Mouse (Mus musculus): Measurements from ENCODE around the gene Greb1. TPM values are rescaled to one million over a fixed set of nuclear protein-coding genes. Genes with fewer than 3 reads are reported as not detected.

The Greb1 gene
- polyA plus RNA-seq, 1 experiment from 2014 or later = 4.3 TPM

DNA sequence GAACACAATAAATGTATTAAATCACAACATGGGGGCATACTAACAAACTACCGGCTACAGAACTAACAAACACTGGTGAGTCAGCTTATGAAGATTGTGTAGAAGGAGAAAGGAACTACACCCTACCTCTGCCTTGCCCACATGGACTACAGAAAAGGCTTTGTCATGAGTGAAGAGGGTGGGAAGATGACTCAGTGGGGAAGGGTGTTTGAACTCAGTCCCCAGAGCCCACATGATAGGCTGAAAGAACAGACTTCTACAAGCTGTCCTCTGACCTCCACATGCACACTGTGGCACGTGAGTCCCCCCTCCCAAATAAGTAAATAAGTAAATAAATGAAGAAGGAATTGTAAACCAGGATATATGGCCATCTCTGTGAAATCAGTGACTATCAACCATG, 21.5 kb downstream of the Greb1 start:
- Histone ChIP-seq H3K4me2 (no peak overlapping the region), H3K4me3 (replicated peaks) (no peak overlapping the region), H3K27ac (no peak overlapping the region), H3K36me3 (no peaks in the 10 kb centered on the region), H3K9ac (no peak overlapping the region), H3K4me1 (peaks cover 16% of the 10 kb centered on the region), H3K27me3 (no peaks in the 10 kb centered on the region), H3K9me3 (replicated peaks) (no peaks in the 10 kb centered on the region)
- ATAC-seq (replicated peaks; ENCODE audit: low FRiP score) = no peak
- 76% methylated on average over 2 of the region's 2 CpGs for WGBS

DNA sequence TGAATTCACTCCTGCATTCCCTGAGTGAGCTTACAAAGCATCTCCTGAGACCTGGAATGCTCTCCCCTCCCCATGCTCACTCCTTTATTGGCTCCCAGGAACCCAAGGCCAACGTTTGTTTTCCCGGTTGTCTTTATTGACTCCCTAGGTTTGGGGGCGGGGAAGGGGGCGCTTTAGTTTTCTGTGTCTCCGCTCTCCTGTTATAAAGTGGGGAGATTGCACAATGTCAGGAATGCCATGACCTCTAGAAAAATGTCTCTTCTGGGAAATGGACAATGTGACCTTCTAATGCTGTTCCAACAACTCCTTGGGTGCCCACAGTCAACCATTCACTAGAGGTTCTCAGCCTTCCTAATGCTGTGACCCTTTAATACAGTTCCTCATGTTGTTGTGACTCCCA, 22.2 kb downstream of the Greb1 start:
- Histone ChIP-seq H3K9ac (no peak overlapping the region), H3K4me3 (replicated peaks) (no peak overlapping the region), H3K4me1 (peaks cover 17% of the 10 kb centered on the region), H3K27me3 (no peaks in the 10 kb centered on the region), H3K4me2 (no peak overlapping the region), H3K36me3 (no peaks in the 10 kb centered on the region), H3K9me3 (replicated peaks) (no peaks in the 10 kb centered on the region), H3K27ac (no peak overlapping the region)
- no peak for ATAC-seq (replicated peaks; ENCODE audit: low FRiP score)
- 58% methylated on average over 5 of the region's 5 CpGs for WGBS

DNA sequence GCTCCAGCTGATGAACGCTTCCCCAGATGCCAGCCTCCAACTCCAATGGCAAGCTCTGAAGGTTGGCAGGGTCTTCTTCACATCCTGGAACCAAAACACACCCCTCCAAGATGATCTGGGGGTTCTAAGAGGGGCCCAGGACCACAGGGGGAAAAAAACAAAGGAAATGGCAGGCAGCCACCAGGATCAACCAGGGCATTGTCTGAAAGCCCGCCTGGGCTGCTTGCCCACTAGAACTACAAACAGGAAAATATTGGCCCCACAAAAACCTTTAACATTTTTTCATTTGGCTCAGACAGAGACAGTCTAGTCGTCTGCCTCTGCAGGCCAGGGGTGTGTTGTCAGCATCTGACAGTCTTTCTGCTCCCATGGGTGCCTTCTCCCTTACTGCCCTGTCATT, 25.3 kb downstream of the Greb1 start:
- no peak overlapping the region for H3K4me2 ChIP-seq
- WGBS = 71% methylated on average over 3 of the region's 3 CpGs
- H3K9me3 ChIP-seq (replicated peaks) = no peaks in the 10 kb centered on the region
- H3K4me1 ChIP-seq = peaks cover 20% of the 10 kb centered on the region; the same call in 1 of the 2 replicates
- ATAC-seq (replicated peaks; ENCODE audit: low FRiP score) = no peak
- no peak overlapping the region for H3K9ac ChIP-seq
- no peaks in the 10 kb centered on the region for H3K36me3 ChIP-seq
- H3K27me3 ChIP-seq = no peaks in the 10 kb centered on the region
- H3K27ac ChIP-seq = no peak overlapping the region
- H3K4me3 ChIP-seq (replicated peaks) = no peak overlapping the region

DNA sequence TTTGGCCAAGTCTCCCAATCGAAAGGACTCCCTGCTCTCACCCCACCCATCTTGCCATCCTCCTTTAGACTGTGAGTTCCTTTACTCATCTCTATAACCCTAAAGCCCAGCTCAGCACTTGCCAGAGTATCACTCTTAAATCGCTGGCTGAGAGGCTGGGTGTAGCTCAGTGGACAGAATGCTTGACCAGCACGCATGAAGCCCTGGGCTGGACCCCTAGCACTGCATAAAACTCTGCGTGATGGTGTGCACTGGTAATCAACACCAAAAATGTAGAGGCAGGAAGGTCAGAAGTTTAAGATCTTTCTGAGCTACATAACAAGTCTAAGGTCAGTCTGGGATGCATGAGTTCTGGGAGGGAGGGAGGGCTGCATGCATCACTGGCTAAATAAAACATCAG, 26.1 kb downstream of the Greb1 start:
- H3K9ac ChIP-seq = no peak overlapping the region
- peak overlapping the region; percentile 27; the same call in 1 of the 2 replicates for H3K27ac ChIP-seq
- H3K27me3 ChIP-seq = no peaks in the 10 kb centered on the region
- peaks cover 20% of the 10 kb centered on the region; the same call in 1 of the 2 replicates for H3K4me1 ChIP-seq
- H3K4me2 ChIP-seq = no peak overlapping the region
- H3K4me3 ChIP-seq (replicated peaks) = no peak overlapping the region
- H3K9me3 ChIP-seq (replicated peaks) = no peaks in the 10 kb centered on the region
- 47% methylated on average over 4 of the region's 4 CpGs for WGBS
- 0 out of 2 replicates have a peak, but pooled peaks have one; percentile 47 for ATAC-seq (replicated peaks; ENCODE audit: low FRiP score)
- no peaks in the 10 kb centered on the region for H3K36me3 ChIP-seq

DNA sequence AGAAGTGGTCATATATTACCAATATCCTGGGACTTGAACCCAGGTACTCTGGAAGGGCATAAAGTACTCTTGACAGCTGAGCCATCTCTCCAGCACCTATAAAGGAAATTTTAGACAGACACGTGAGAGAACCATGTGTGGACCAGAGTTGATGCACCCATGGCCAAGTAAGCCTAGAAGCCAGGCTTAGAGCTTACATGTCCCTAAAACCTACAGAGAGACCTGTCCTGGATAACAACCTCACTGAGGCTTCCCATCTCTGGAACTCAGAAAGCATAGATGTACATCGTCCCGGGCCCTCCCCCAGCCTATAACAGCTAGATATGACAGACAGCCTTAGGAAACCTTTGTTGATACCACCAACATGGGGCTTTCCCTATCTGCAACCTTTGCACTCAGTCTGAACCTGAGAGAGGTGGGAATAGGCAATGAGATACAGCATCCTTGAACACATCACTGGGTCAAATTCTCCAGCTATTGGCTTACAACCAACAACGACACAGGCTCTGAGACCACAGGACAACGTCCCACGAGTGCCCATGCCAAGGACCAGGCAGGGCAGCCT, 31.0 kb downstream of the Greb1 start:
- no peak overlapping the region for H3K9ac ChIP-seq
- ATAC-seq (replicated peaks; ENCODE audit: low FRiP score) = no peak
- H3K27me3 ChIP-seq = no peaks in the 10 kb centered on the region
- H3K9me3 ChIP-seq (replicated peaks) = no peaks in the 10 kb centered on the region
- no peak overlapping the region for H3K4me3 ChIP-seq (replicated peaks)
- H3K36me3 ChIP-seq = no peaks in the 10 kb centered on the region
- H3K4me2 ChIP-seq = no peak overlapping the region
- no peak overlapping the region for H3K27ac ChIP-seq
- WGBS = 85% methylated on average over 6 of the region's 6 CpGs
- H3K4me1 ChIP-seq = peaks cover 34% of the 10 kb centered on the region

DNA sequence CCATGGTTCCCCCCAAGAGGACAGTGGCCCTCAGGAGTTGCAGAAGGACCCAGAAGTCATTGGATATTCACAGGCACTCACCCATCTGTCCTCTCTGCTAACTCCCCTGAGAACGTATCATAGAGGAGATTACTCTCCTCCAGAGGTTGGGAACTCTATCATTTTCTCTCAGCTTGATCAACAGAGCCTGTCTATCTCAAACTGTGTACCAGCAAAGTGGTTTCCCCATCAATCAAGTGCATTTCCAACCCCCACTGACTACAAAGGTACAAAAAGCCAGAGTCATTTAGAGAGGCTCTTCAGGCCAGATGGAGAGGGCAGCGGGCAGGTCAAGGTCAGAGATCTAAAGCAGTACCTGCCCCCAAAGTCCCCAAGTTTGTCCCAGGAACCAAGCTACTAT, 32.0 kb downstream of the Greb1 start:
- Histone ChIP-seq H3K4me2 (no peak overlapping the region), H3K27me3 (no peaks in the 10 kb centered on the region), H3K9ac (no peak overlapping the region), H3K27ac (no peak overlapping the region), H3K4me1 (peaks cover 33% of the 10 kb centered on the region), H3K4me3 (replicated peaks) (no peak overlapping the region), H3K36me3 (no peaks in the 10 kb centered on the region), H3K9me3 (replicated peaks) (no peaks in the 10 kb centered on the region)
- 48% methylated on average over 2 of the region's 2 CpGs for WGBS
- no peak for ATAC-seq (replicated peaks; ENCODE audit: low FRiP score)

DNA sequence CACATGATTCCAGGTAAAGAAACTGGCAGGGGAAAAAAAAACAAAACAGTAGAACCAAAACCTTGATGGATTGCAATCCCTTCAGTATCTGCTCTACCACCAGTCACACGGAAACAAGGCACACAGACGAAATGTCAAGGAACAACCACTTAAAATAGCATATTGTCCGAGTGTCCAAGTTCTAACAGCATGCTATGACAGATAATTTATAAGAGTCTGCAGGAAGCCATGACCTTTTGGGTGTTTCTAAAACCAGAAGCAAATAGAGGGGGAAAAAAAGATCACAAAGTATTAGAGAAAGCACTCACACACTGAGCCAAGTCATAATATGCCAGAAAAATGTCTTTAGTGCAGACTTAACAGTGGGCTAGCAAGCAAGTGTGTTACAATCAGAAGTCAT, 32.4 kb downstream of the Greb1 start:
- H3K27me3 ChIP-seq = no peaks in the 10 kb centered on the region
- H3K4me1 ChIP-seq = peaks cover 33% of the 10 kb centered on the region
- WGBS = 17% methylated on average over 3 of the region's 3 CpGs
- H3K9ac ChIP-seq = no peak overlapping the region
- no peaks in the 10 kb centered on the region for H3K9me3 ChIP-seq (replicated peaks)
- no peak overlapping the region for H3K27ac ChIP-seq
- H3K4me3 ChIP-seq (replicated peaks) = no peak overlapping the region
- H3K4me2 ChIP-seq = no peak overlapping the region
- no peak for ATAC-seq (replicated peaks; ENCODE audit: low FRiP score)
- no peaks in the 10 kb centered on the region for H3K36me3 ChIP-seq

DNA sequence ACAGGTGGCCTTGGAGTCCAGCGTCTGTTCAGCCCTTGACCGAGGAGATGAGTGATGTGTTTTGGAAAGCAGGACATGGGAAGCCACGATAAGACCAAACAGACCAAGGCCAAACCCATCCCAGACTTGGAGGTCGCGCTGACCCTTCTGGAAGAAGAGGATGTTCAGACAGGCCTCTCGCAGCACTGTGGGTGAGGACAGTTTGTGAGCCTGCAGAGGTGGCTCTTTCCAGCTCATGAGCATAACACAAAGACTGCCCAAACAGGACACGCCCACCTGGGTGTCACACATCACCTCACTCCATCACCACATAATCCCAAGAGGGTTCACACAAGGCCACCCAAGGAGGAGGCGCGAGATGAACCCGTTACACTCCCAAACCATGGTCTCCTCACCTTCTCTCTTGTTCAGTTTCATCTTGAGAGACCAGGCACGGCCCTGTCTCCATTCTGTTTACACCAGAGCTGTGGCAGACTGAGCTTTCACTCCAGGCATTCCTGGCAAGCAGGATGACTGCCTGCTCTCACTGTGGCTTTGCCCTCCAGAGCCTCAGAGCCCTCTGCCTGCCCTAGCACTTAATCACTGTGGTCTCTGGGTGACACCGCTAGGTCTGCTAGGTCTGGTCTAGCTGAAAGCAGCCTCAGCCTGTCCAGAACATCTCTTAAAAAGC, 35.8 kb downstream of the Greb1 start:
- ATAC-seq (replicated peaks; ENCODE audit: low FRiP score) = peak; percentile 67
- Histone ChIP-seq H3K9me3 (replicated peaks) (no peaks in the 10 kb centered on the region), H3K27ac (no peak overlapping the region; the same call in 1 of the 2 replicates), H3K4me1 (peaks cover 21% of the 10 kb centered on the region), H3K4me3 (replicated peaks) (no peak overlapping the region), H3K9ac (no peak overlapping the region), H3K27me3 (no peaks in the 10 kb centered on the region), H3K4me2 (no peak overlapping the region), H3K36me3 (no peaks in the 10 kb centered on the region)
- WGBS = 71% methylated on average over 12 of the region's 12 CpGs

DNA sequence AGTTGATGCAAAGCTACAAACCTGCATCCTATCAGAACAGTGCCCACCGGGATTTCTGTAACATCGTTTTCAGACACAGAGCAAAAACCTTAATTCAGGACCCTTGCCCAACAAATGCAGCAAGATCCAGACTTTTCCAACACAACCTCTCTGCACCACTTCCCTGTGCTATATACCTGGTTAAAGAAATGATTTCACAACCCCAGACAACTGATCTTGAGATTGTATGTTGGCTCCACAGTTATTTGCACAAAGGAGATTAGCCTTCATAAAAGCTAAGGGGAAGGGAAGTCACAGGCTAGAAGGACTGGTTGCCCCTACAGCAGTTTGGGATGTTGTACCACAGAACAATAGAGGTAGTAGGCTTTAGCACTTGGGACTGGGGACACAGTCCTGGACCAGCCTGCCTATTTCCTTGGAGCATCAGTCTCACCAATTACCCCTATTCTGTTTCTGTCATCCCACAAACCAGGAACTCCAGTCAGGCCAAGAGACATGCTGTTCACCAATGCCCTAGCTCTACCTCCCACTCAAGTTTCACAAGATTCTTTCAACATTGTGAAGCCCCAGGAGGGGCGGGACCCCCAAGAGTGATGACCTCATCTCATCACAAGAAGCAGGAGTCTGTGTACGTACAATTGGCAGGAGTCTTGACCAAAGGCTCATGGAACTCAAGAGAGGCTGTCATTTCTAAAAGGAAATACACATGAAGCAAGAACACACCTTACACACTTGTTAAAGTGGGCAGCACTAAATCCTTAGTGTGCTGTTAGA, 36.9 kb downstream of the Greb1 start:
- H3K27me3 ChIP-seq = no peaks in the 10 kb centered on the region
- ATAC-seq (replicated peaks; ENCODE audit: low FRiP score) = no peak
- 83% methylated on average over 4 of the region's 4 CpGs for WGBS
- no peak overlapping the region for H3K4me2 ChIP-seq
- H3K4me3 ChIP-seq (replicated peaks) = no peak overlapping the region
- no peak overlapping the region for H3K27ac ChIP-seq
- H3K36me3 ChIP-seq = no peaks in the 10 kb centered on the region
- no peak overlapping the region for H3K9ac ChIP-seq
- peaks cover 18% of the 10 kb centered on the region for H3K4me1 ChIP-seq
- H3K9me3 ChIP-seq (replicated peaks) = no peaks in the 10 kb centered on the region

DNA sequence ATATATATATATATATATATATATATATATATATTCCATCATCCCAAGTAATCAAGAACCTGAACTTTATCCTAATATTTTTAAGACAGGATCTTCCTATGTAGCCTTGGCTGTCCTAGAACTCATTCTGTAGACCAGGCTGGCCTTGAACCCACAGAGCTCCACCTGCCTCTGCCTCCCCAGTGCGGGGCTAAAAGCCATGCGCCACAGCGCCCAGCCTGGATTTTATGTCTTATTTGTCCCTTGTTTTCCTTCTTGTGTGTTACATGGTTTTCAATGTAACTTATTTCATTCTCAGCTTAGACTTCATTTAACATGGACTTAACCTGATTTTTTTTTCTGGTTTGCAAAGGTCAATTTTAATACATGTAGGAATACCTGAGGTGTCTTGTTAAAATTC, 39.2 kb downstream of the Greb1 start:
- WGBS = 96% methylated on average over 3 of the region's 3 CpGs
- Histone ChIP-seq H3K27ac (no peak overlapping the region), H3K27me3 (no peaks in the 10 kb centered on the region), H3K4me1 (peaks cover 9% of the 10 kb centered on the region), H3K36me3 (no peaks in the 10 kb centered on the region), H3K9me3 (replicated peaks) (no peaks in the 10 kb centered on the region), H3K4me3 (replicated peaks) (no peak overlapping the region), H3K9ac (no peak overlapping the region), H3K4me2 (no peak overlapping the region)
- ATAC-seq (replicated peaks; ENCODE audit: low FRiP score) = no peak

DNA sequence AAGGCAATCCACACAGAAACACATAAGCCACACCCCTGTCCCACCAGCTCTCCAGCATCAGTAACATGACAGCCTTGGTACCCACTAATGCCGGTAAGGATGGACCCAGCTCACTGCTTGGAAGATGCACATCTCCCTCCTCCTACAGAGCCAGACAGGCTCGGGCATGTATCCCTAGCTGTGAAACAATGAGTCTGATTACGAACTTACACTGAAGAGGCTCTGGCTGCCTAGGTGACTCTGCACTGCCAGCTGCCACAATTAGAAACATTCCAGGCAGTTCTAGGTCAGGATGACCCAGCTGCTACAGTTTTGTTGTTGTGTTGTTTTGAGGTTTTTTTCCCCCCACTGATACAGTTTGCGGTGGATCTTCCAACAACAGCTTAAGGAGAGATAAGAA, 40.4 kb downstream of the Greb1 start:
- Histone ChIP-seq H3K9me3 (replicated peaks) (no peaks in the 10 kb centered on the region), H3K4me2 (no peak overlapping the region), H3K36me3 (no peaks in the 10 kb centered on the region), H3K4me3 (replicated peaks) (no peak overlapping the region), H3K27me3 (no peaks in the 10 kb centered on the region), H3K4me1 (peaks cover 9% of the 10 kb centered on the region), H3K9ac (no peak overlapping the region), H3K27ac (no peak overlapping the region)
- ATAC-seq (replicated peaks; ENCODE audit: low FRiP score) = no peak
- 66% methylated on average over 4 of the region's 4 CpGs for WGBS

DNA sequence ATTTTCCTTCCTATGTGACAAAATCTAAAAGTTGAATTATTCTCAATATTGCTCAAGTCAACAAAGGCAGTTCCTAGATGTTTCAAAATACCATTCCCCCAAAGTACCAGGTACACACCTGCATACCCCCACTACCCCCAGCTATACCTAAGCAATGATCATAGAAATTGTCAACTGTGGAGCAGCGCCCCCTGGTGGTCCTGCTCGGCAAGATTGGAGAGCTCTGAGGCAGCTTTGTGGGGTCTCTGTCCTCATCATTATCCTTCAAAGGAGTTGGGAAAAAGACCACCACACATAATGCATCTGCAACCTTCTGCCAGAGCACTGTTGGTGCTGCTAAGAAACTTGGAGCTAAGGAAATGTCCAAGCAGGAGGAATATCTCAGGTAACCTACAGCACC, 46.4 kb downstream of the Greb1 start:
- no peak overlapping the region for H3K4me3 ChIP-seq (replicated peaks)
- H3K4me2 ChIP-seq = no peak overlapping the region
- ATAC-seq (replicated peaks; ENCODE audit: low FRiP score) = no peak
- H3K27ac ChIP-seq = no peak overlapping the region
- H3K27me3 ChIP-seq = 0 out of 2 replicates have a peak, but pooled peaks cover 5% of the 10 kb centered on the region
- H3K36me3 ChIP-seq = no peaks in the 10 kb centered on the region
- H3K9ac ChIP-seq = no peak overlapping the region
- no peaks in the 10 kb centered on the region for H3K9me3 ChIP-seq (replicated peaks)
- peaks cover 15% of the 10 kb centered on the region for H3K4me1 ChIP-seq
- 0% methylated on average over 2 of the region's 2 CpGs for WGBS

Data from kidney, embryonic 15.5 days (tissue).